Mouse (Mus musculus): ENCODE data around the gene 2810004N23Rik.

- TF ChIP-seq POLR2A (IDR thresholded peaks at IDR 0.05; ENCODE audit: insufficient read depth, low read depth, low read length) (no peak), CTCF (IDR thresholded peaks at IDR 0.05; ENCODE audit: insufficient read depth, low read depth, low read length) (no peak)
Observed at GRCm38 (mm10) chr8:124898251-124898905, 35.5 kb upstream of the 2810004N23Rik start.
